Mouse (Mus musculus) ES-E14 (cell line): ENCODE results near the gene Ube2e2. TPM values are rescaled to one million over a fixed set of nuclear protein-coding genes. Genes with fewer than 3 reads are reported as not detected.

Source experiments
- DNase-seq: peaks from one replicate; pipeline ENCODE4 v3.0.0-alpha.2; 2013; ENCODE audit warnings: low read depth, low spot score
- H3K27ac ChIP-seq: 2 replicates; pipeline ENCODE4 v1.5.1; 2012; ENCODE audit warnings: low read depth, mild to moderate bottlenecking, low read length, moderate library complexity, mixed read lengths; ENCODE audit not compliant: poor library complexity, insufficient read depth, severe bottlenecking
- H3K36me3 ChIP-seq: 2 replicates; pipeline ENCODE4 v1.6.1; 2012; ENCODE audit warnings: mild to moderate bottlenecking, low read length, moderate library complexity, mixed read lengths; ENCODE audit not compliant: control insufficient read depth, poor library complexity, insufficient read depth, severe bottlenecking
- H3K4me1 ChIP-seq, 2 experiments: fragments of 150-350 bp in 1 of 2; sonication (generic) in 1 of 2; 2 replicates each; pipeline ENCODE4 v1.6.1; 2012; ENCODE audit warnings: low read length in 2 of 2, mild to moderate bottlenecking in 1 of 2, mixed read lengths in 1 of 2; ENCODE audit not compliant: control insufficient read depth in 2 of 2, insufficient read depth in 2 of 2, poor library complexity in 1 of 2
- H3K4me3 ChIP-seq, 2 experiments: fragments of 150-350 bp in 1 of 2; sonication (generic) in 1 of 2; 2 replicates each; pipeline ENCODE4 v1.5.1; 2012; ENCODE audit warnings: low read length in 2 of 2, low read depth in 1 of 2, mild to moderate bottlenecking in 1 of 2, mixed read lengths in 1 of 2; ENCODE audit not compliant: insufficient read depth in 1 of 2, poor library complexity in 1 of 2, severe bottlenecking in 1 of 2
- H3K9ac ChIP-seq: 2 replicates; pipeline ENCODE4 v1.6.1; 2012; ENCODE audit warnings: low read depth, mild to moderate bottlenecking, low read length, mixed read lengths; ENCODE audit not compliant: poor library complexity, insufficient read depth, severe bottlenecking
- H3K9me3 ChIP-seq: fragments of 150-350 bp; sonication (generic); 2 replicates; pipeline ENCODE4 v1.6.1; 2012; ENCODE audit warnings: low read depth, mild to moderate bottlenecking, low read length; ENCODE audit not compliant: control insufficient read depth, insufficient read depth
- CHD2 ChIP-seq: IDR thresholded peaks from 2 replicates; pipeline ENCODE4 v1.6.1; 2014; ENCODE audit warnings: mild to moderate bottlenecking, low read depth, low read length, inconsistent platforms
- HCFC1 ChIP-seq: IDR thresholded peaks from 2 replicates; pipeline ENCODE4 v1.6.1; 2012; ENCODE audit warnings: low read length, inconsistent platforms, borderline replicate concordance; ENCODE audit not compliant: insufficient read depth
- MAFK ChIP-seq: IDR thresholded peaks from 2 replicates; pipeline ENCODE4 v1.6.1; 2014; ENCODE audit warnings: mild to moderate bottlenecking, low read depth, low read length, inconsistent platforms; ENCODE audit not compliant: insufficient read depth
- ZC3H11A ChIP-seq: IDR thresholded peaks from 2 replicates; pipeline ENCODE4 v1.6.1; 2012; ENCODE audit warnings: low read depth, mild to moderate bottlenecking, inconsistent platforms, low read length, borderline replicate concordance
- ZNF384 ChIP-seq: IDR thresholded peaks from 2 replicates; pipeline ENCODE4 v1.6.1; 2012; ENCODE audit warnings: low read depth, low read length, inconsistent platforms
- in situ Hi-C, 2 experiments: fragments of 600-800 bp; cut with MboI; formaldehyde crosslinking; loops; one replicate each; pipeline ENCODE4 v1.15.1; 2025; ENCODE audit warnings: low sequenced_read_pairs in 2 of 2, inconsistent platforms in 1 of 2; ENCODE audit not compliant: unreplicated experiment in 2 of 2
- total RNA-seq: library from RNA; depleted of rRNA; stranded (reverse); fragments of 300-350 nt; gene quantifications from 2 replicates; pipeline ENCODE4 v1.2.3, GENCODE M21; 2012

Gene Ube2e2
- total RNA-seq, 1 experiment, result 8.1 TPM

DNA sequence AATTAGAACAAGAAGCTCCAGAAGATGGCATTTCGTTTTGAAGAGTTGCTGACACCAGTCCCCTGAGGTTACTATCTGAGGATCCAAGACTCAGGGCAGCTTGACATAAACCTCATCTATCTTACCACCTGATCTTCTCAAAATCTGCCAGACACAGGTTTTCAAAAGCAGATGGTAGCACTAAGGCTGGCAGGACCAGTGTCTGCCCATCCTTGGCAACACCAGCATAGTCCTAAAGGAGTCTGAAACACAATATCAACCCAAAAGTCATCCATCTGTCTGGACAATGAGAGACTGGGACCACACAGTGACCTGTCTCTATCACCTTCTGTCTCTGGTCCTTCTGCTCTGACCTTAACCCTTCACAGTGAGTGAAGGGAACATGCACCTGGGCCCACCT is 138.7 kb downstream of the Ube2e2 start:
- no peak for DNase-seq
- no peak overlapping the region for H3K9ac ChIP-seq
- H3K9me3 ChIP-seq, result no peaks in the 10 kb centered on the region
- no peak overlapping the region for H3K4me3 ChIP-seq
- in situ Hi-C loops, result no loop called here
- no peak for TF ChIP-seq MAFK
- TF ChIP-seq HCFC1, result no peak
- no peak for TF ChIP-seq ZNF384
- TF ChIP-seq CHD2, result no peak
- no peak for TF ChIP-seq ZC3H11A
- no peak overlapping the region for H3K27ac ChIP-seq
- H3K4me1 ChIP-seq, result no peaks in the 10 kb centered on the region
- no peaks in the 10 kb centered on the region for H3K36me3 ChIP-seq

DNA sequence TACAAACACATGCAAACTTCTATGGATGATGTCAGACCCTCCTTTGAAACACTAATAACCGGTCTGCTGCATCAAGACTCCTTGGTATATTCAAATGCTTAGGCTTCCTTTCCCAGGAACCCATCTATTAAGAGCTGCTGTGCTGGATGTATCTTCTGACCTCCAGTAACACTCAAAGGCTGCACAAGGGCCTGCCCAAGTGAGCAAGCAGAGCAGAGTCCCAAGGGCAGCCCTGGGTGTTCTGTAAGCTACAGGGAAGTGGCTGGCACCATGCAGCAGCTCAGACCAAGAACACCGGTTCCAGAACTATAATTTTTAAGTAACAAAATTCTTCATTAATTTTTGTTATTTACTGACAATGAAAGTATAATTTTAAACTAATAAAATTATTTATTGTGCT is 139.5 kb downstream of the Ube2e2 start:
- H3K9ac ChIP-seq, result no peak overlapping the region
- in situ Hi-C loops, result no loop called here
- H3K4me3 ChIP-seq, result no peak overlapping the region
- DNase-seq, result no peak
- H3K9me3 ChIP-seq, result no peaks in the 10 kb centered on the region
- no peaks in the 10 kb centered on the region for H3K36me3 ChIP-seq
- H3K4me1 ChIP-seq, result no peaks in the 10 kb centered on the region
- H3K27ac ChIP-seq, result no peak overlapping the region
- TF ChIP-seq CHD2 (no peak), ZC3H11A (no peak), ZNF384 (no peak), MAFK (no peak), HCFC1 (no peak)

DNA sequence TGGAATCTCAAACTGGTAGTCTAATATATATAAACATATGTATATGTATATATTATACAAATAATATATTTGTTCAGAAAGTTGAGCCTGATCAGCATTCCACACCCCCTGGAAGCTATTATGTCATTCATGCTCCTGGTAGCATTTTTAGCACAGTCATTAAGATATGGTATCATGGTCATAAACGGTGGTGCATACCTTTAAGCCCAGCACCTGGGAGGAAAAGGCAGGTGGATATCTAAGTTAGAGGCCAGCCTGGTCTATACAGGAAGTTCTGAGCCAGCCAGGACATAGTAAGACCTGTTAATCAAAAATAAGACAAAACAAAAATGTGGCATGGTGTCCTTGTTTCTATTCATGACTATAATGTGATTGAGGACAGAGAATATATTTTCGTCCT is 140.1 kb downstream of the Ube2e2 start:
- in situ Hi-C loops, result no loop called here
- H3K27ac ChIP-seq, result no peak overlapping the region
- no peak overlapping the region for H3K9ac ChIP-seq
- no peak overlapping the region for H3K4me3 ChIP-seq
- H3K36me3 ChIP-seq, result no peaks in the 10 kb centered on the region
- no peaks in the 10 kb centered on the region for H3K4me1 ChIP-seq
- TF ChIP-seq CHD2, result no peak
- TF ChIP-seq ZNF384, result no peak
- no peak for TF ChIP-seq ZC3H11A
- TF ChIP-seq HCFC1, result no peak
- no peak for TF ChIP-seq MAFK
- H3K9me3 ChIP-seq, result no peaks in the 10 kb centered on the region
- no peak for DNase-seq

DNA sequence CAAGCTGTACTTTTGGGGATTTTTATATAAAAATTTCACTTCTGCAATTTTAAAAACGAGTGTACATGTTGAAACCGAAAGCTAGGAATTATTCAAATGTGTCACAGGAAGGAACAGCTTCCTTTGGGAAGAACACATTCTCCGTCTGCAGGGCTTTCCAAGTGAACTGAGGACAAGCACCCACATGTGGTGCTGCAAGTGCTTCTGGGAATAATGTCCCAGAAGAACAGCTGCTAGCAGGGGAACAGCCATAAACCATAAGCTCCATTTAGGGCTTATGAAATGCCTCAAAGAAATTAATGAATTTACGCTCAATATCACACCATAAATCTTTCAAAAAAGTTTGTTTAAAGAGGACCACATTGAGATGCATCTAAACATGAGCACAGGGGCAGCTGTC is 162.9 kb downstream of the Ube2e2 start:
- in situ Hi-C loops, result no loop called here
- TF ChIP-seq ZC3H11A (no peak), HCFC1 (no peak), MAFK (no peak), CHD2 (no peak), ZNF384 (no peak)
- no peaks in the 10 kb centered on the region for H3K36me3 ChIP-seq

More for the DNA sequence above, 162.9 kb downstream of the Ube2e2 start:
- Histone ChIP-seq H3K9ac (no peak overlapping the region), H3K4me3 (no peak overlapping the region), H3K9me3 (no peaks in the 10 kb centered on the region), H3K4me1 (no peaks in the 10 kb centered on the region), H3K27ac (no peak overlapping the region)
- no peak for DNase-seq
